Mouse (Mus musculus) C2C12 (cell line): ENCODE measurements around the gene Cabin1. TPM values are rescaled to one million over a fixed set of nuclear protein-coding genes. Genes with fewer than 3 reads are reported as not detected.

ENCODE experiments used
- H3K27me3 ChIP-seq: one replicate; pipeline ENCODE4 v1.6.1; 2011; ENCODE audit not compliant: control insufficient read depth, insufficient read depth, insufficient read length
- H3K36me3 ChIP-seq: one replicate; pipeline ENCODE4 v1.6.1; 2011; ENCODE audit not compliant: control insufficient read depth, insufficient read depth
- H3K4me3 ChIP-seq: one replicate; pipeline ENCODE4 v1.5.1; 2011; ENCODE audit warnings: mild to moderate bottlenecking, control low read depth; ENCODE audit not compliant: poor library complexity, insufficient read depth, severe bottlenecking
- H3K79me2 ChIP-seq: one replicate; pipeline ENCODE4 v1.6.1; 2011; ENCODE audit not compliant: control insufficient read depth, insufficient read depth
- H3K79me3 ChIP-seq: one replicate; pipeline ENCODE4 v1.6.1; 2011; ENCODE audit warnings: low read depth, control low read depth
- H3ac ChIP-seq: one replicate; pipeline ENCODE3; 2011; ENCODE audit warnings: low read depth; ENCODE audit not compliant: control insufficient read depth, insufficient read length
- CEBPB ChIP-seq: IDR thresholded peaks from one replicate; pipeline ENCODE4 v1.6.1; 2011; ENCODE audit warnings: low read depth, mild to moderate bottlenecking, control low read depth, moderate library complexity
- CTCF ChIP-seq: IDR thresholded peaks from one replicate; pipeline ENCODE4 v1.5.1; 2011; ENCODE audit not compliant: control insufficient read depth, insufficient read depth, insufficient read length
- FOSL1 ChIP-seq: IDR thresholded peaks from one replicate; pipeline ENCODE4 v1.8.0; 2011; ENCODE audit warnings: mild to moderate bottlenecking, low read length; ENCODE audit not compliant: poor library complexity, insufficient read depth, severe bottlenecking
- MAX ChIP-seq: IDR thresholded peaks from one replicate; pipeline ENCODE4 v1.6.1; 2011; ENCODE audit warnings: mild to moderate bottlenecking, control low read depth
- MYOD1 ChIP-seq: IDR thresholded peaks from one replicate; pipeline ENCODE4 v1.6.1; 2011; ENCODE audit warnings: low read depth; ENCODE audit not compliant: control insufficient read depth, insufficient read length
- MYOG ChIP-seq: IDR thresholded peaks from one replicate; pipeline ENCODE4 v1.6.1; 2011; ENCODE audit not compliant: control insufficient read depth, insufficient read length; ENCODE audit errors: extremely low read depth
- USF1 ChIP-seq: IDR thresholded peaks from one replicate; pipeline ENCODE4 v1.6.1; 2011; ENCODE audit warnings: low read depth, mild to moderate bottlenecking, control low read depth, moderate library complexity
- polyA plus RNA-seq: library from polyadenylated mRNA; unstranded; fragments of >200 nt; fragmentation: generic; extraction: Trizol; gene quantifications from one replicate; pipeline ENCODE4 v1.2.1, GENCODE M21; 2012; ENCODE audit warnings: missing spikeins

The Cabin1 gene
- polyA plus RNA-seq, 1 experiment, result 24.5 TPM

- H3K79me2 ChIP-seq, result no peaks in the 10 kb centered on the region
- TF ChIP-seq MYOD1 (no peak), FOSL1 (no peak), MAX (no peak), CEBPB (no peak)
- H3ac ChIP-seq, result no peak overlapping the region
- H3K36me3 ChIP-seq, result no peaks in the 10 kb centered on the region
- no peaks in the 10 kb centered on the region for H3K79me3 ChIP-seq
- H3K27me3 ChIP-seq, result peaks cover 3% of the 10 kb centered on the region
- H3K4me3 ChIP-seq, result no peak overlapping the region
These were observed 30.7 kb upstream of the Cabin1 start for GRCm38 (mm10) chr10:75794880-75795279.

GRCm38 (mm10) chr10:75790773-75791172 is 26.6 kb upstream of the Cabin1 start:
- Histone ChIP-seq H3K79me2 (no peaks in the 10 kb centered on the region), H3K4me3 (no peak overlapping the region), H3K36me3 (no peaks in the 10 kb centered on the region), H3ac (no peak overlapping the region), H3K79me3 (no peaks in the 10 kb centered on the region), H3K27me3 (peaks cover 3% of the 10 kb centered on the region)
- TF ChIP-seq CTCF (no peak), CEBPB (no peak), MYOG (no peak), USF1 (no peak), MYOD1 (no peak), FOSL1 (no peak), MAX (no peak)

- no peaks in the 10 kb centered on the region for H3K79me2 ChIP-seq
- H3ac ChIP-seq, result no peak overlapping the region
- no peaks in the 10 kb centered on the region for H3K79me3 ChIP-seq
- H3K27me3 ChIP-seq, result peaks cover 3% of the 10 kb centered on the region
- H3K4me3 ChIP-seq, result no peak overlapping the region
- H3K36me3 ChIP-seq, result no peaks in the 10 kb centered on the region
- TF ChIP-seq MYOG, result no peak
- no peak for TF ChIP-seq FOSL1
- TF ChIP-seq MAX, result no peak
- TF ChIP-seq USF1, result no peak
- TF ChIP-seq CEBPB, result no peak
- TF ChIP-seq CTCF, result no peak
- TF ChIP-seq MYOD1, result no peak
These were observed 25.7 kb upstream of the Cabin1 start for GRCm38 (mm10) chr10:75789841-75790240.

- no peaks in the 10 kb centered on the region for H3K79me2 ChIP-seq
- H3ac ChIP-seq, result no peak overlapping the region
These were observed 25.1 kb upstream of the Cabin1 start for GRCm38 (mm10) chr10:75789081-75789735.

GRCm38 (mm10) chr10:75788277-75788676 is 24.1 kb upstream of the Cabin1 start:
- Histone ChIP-seq H3K27me3 (peaks cover 3% of the 10 kb centered on the region), H3K36me3 (no peaks in the 10 kb centered on the region), H3ac (no peak overlapping the region), H3K4me3 (no peak overlapping the region), H3K79me2 (no peaks in the 10 kb centered on the region), H3K79me3 (no peaks in the 10 kb centered on the region)
- TF ChIP-seq USF1 (no peak), MAX (no peak), MYOG (no peak), FOSL1 (no peak), CEBPB (no peak), MYOD1 (no peak), CTCF (no peak)

More at GRCm38 (mm10) chr10:75789081-75789735, 25.1 kb upstream of the Cabin1 start:
- Histone ChIP-seq H3K27me3 (peaks cover 3% of the 10 kb centered on the region), H3K79me3 (no peaks in the 10 kb centered on the region), H3K4me3 (no peak overlapping the region), H3K36me3 (no peaks in the 10 kb centered on the region)
- TF ChIP-seq CTCF (no peak), USF1 (no peak), MYOD1 (no peak), MYOG (no peak), MAX (no peak), CEBPB (no peak), FOSL1 (no peak)
